Mouse (Mus musculus): ENCODE measurements at regions not wholly inside any gene's neighbourhood (a gene's known extent, or its start where the extent isn't known, plus 50 kb on each side); places are given as distances from the start of the nearest gene placed in this dataset.

DNA sequence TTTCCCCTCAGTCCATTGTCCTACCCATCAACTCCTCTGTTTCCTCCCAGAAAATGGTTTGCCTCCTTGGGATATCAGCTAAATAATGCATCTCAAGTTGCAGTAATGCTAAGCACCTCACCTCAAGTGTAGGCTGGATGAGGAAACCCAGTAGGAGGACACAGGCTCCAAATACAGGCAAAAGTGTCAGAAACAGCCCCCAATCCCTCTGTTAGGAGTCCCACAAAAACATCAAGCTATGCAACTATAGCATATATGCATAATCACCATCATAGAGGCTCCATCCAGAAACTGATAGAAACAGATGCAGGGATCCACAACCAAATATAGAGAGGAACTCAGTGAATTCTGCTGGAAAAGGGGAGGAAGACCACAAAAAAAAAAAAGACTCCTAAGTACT, 1231.7 kb upstream of the Slc7a12 start:
- TF ChIP-seq CTCF (IDR thresholded peaks at IDR 0.05; ENCODE audit: borderline replicate concordance, insufficient read depth, low read depth, low read length) (no peak), POLR2A (IDR thresholded peaks at IDR 0.05; ENCODE audit: borderline replicate concordance, insufficient read depth, low read length) (no peak)

Measured in cerebellum, adult 2 months (tissue).